Mouse (Mus musculus) embryonic facial prominence, embryonic 13.5 days (tissue): ENCODE results near the gene Card10. TPM values are rescaled to one million over a fixed set of nuclear protein-coding genes. Genes with fewer than 3 reads are reported as not detected.

ENCODE experiments used
- ATAC-seq: fragments of 200-750 bp; cut with Nextera tagmentation; 2 replicates; pipeline ENCODE4 v1.8.0; 2017; ENCODE audit warnings: low read depth; ENCODE audit not compliant: insufficient number of reproducible peaks, insufficient read depth, low FRiP score, low TSS enrichment
- H3K27ac ChIP-seq: fragments of 300-500 bp; sonication (generic); 2 replicates; pipeline ENCODE4 v1.5.1; 2015; ENCODE audit warnings: moderate library complexity, mild to moderate bottlenecking, inconsistent platforms
- H3K27me3 ChIP-seq: fragments of 300-500 bp; sonication (generic); 2 replicates; pipeline ENCODE4 v1.6.1; 2015; ENCODE audit warnings: mild to moderate bottlenecking, inconsistent platforms
- H3K36me3 ChIP-seq: fragments of 300-500 bp; sonication (generic); 2 replicates; pipeline ENCODE4 v1.6.1; 2015; ENCODE audit warnings: mild to moderate bottlenecking, inconsistent platforms
- H3K4me1 ChIP-seq: fragments of 300-500 bp; sonication (generic); 2 replicates; pipeline ENCODE4 v1.6.1; 2015; ENCODE audit warnings: inconsistent platforms
- H3K4me2 ChIP-seq: fragments of 300-500 bp; sonication (generic); 2 replicates; pipeline ENCODE4 v1.6.1; 2015; ENCODE audit warnings: moderate library complexity, mild to moderate bottlenecking, inconsistent platforms
- H3K4me3 ChIP-seq: fragments of 300-500 bp; sonication (generic); 2 replicates; pipeline ENCODE4 v1.5.1; 2015; ENCODE audit warnings: mild to moderate bottlenecking, inconsistent platforms
- H3K9ac ChIP-seq: fragments of 300-500 bp; sonication (generic); 2 replicates; pipeline ENCODE4 v1.6.1; 2015; ENCODE audit warnings: mild to moderate bottlenecking, inconsistent platforms
- H3K9me3 ChIP-seq: fragments of 300-500 bp; sonication (generic); 2 replicates; pipeline ENCODE4 v1.6.1; 2016; ENCODE audit warnings: inconsistent platforms
- WGBS: fragments of 180-500 bp; shearing (Covaris S2); methylation state at CpG from one replicate; pipeline ENCODE4 v1.1.7; 2015; ENCODE audit warnings: mixed read lengths; 5-methylcytosine and 5-hydroxymethylcytosine counted together
- polyA plus RNA-seq: library from polyadenylated mRNA; unstranded; fragments of >200 nt; fragmentation: Nextera tagmentation; extraction: Ambion mirVana; gene quantifications from 2 replicates; pipeline ENCODE4 v1.2.1, GENCODE M21; 2015

The Card10 gene
- polyA plus RNA-seq, 1 experiment from 2014 or later: 3.2 TPM

DNA sequence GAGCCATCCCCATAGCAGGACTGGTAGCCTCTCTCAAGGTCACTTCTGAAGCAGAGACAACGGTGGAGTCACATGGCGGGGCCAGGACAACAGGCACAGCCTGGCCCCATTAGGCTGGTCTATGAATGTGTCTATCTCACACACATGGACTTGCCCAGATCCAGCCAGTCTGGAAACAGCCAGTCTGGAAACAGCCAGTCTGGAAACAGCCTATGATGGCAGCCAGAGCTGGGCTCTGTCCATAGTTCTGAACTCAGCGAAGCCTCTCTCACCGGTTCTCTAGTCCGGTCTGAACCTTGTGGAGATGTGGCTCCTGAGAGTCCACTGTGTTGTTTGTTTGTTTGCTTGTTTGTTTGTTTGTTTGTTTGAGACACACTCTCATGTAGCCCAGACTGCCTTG lies 53.0 kb downstream of the Card10 start:
- Histone ChIP-seq H3K9me3 (no peaks in the 10 kb centered on the region), H3K4me3 (no peak overlapping the region), H3K36me3 (no peaks in the 10 kb centered on the region), H3K27me3 (no peaks in the 10 kb centered on the region), H3K4me2 (no peak overlapping the region), H3K9ac (no peak overlapping the region), H3K27ac (no peak overlapping the region), H3K4me1 (no peaks in the 10 kb centered on the region)
- 41% methylated on average over 5 of the region's 5 CpGs for WGBS
- no peak for ATAC-seq

DNA sequence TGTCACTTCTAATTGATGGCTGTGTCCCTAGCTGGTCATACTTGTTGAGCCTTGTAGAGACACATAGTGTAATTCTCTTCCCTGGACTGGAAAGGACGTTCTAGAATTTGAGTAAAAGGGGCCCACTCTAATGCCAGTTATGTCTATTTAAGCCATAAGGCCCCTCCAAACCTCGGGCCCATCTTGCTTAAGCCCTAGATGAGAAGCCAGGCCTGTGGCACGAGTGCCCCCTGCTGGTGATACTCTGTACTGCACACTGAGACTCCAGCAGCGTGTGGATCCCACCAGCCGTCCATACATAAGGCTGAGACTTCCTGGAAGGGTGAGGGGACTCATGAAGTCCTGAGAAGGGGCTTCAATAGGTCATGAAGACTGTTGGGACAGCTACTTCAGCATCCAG lies 58.6 kb downstream of the Card10 start:
- Histone ChIP-seq H3K4me2 (no peak overlapping the region), H3K27me3 (0 out of 2 replicates have a peak, but pooled peaks cover 6% of the 10 kb centered on the region), H3K36me3 (no peaks in the 10 kb centered on the region), H3K9ac (no peak overlapping the region), H3K27ac (no peak overlapping the region), H3K4me1 (no peaks in the 10 kb centered on the region), H3K9me3 (no peaks in the 10 kb centered on the region), H3K4me3 (no peak overlapping the region)
- no peak for ATAC-seq
- WGBS: 3% methylated on average over 5 of the region's 5 CpGs

DNA sequence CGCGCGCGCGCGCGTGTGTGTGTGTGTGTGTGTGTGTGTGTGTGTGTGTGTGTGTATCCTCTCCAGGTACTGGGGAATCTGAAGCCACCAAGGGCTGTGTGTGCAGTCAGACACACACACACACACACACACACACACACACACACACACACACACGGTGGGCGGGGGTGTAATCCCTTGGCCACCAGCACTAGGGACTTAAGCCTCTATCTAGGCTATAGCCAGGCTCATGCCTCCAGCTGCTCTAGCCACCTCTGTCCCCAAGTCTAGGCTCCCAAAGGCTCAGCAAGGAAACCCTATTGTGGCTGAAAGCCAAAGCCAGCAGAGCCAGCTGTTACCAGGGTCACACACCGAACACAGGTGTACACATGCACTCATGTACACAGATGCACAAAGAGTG lies 60.0 kb downstream of the Card10 start:
- H3K27ac ChIP-seq: no peak overlapping the region
- no peaks in the 10 kb centered on the region for H3K36me3 ChIP-seq
- H3K4me2 ChIP-seq: no peak overlapping the region
- H3K9ac ChIP-seq: no peak overlapping the region
- H3K9me3 ChIP-seq: no peaks in the 10 kb centered on the region
- WGBS: 96% methylated on average over 1 of the region's 10 CpGs
- H3K4me1 ChIP-seq: no peaks in the 10 kb centered on the region
- H3K4me3 ChIP-seq: no peak overlapping the region
- ATAC-seq: no peak
- H3K27me3 ChIP-seq: peaks cover 6% of the 10 kb centered on the region; the same call in 1 of the 2 replicates

DNA sequence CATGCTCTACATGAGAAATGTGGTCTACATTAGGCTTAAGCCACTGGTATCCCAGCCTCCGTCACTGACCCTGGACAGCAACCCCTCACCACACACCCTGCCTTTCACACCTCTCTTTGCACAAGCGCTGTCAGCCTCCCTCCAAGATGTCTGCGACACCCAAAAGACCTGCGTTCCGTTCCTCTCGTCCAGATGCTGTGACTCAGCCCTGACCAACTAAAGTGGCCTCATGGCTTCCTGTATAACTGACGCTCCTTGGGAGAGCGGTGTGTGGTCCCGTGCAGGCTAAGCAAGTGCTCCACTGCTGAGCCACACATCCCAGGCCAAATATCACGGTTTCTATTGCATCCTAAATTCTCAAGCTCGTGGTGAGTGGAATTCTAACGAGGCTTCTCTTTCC lies 62.2 kb downstream of the Card10 start:
- H3K4me3 ChIP-seq: no peak overlapping the region
- no peaks in the 10 kb centered on the region for H3K9me3 ChIP-seq
- WGBS: 67% methylated on average over 12 of the region's 12 CpGs
- H3K36me3 ChIP-seq: no peaks in the 10 kb centered on the region
- no peak overlapping the region for H3K9ac ChIP-seq
- ATAC-seq: no peak
- peaks cover 6% of the 10 kb centered on the region for H3K4me1 ChIP-seq
- no peak overlapping the region for H3K27ac ChIP-seq
- peaks cover 18% of the 10 kb centered on the region for H3K27me3 ChIP-seq
- no peak overlapping the region for H3K4me2 ChIP-seq

DNA sequence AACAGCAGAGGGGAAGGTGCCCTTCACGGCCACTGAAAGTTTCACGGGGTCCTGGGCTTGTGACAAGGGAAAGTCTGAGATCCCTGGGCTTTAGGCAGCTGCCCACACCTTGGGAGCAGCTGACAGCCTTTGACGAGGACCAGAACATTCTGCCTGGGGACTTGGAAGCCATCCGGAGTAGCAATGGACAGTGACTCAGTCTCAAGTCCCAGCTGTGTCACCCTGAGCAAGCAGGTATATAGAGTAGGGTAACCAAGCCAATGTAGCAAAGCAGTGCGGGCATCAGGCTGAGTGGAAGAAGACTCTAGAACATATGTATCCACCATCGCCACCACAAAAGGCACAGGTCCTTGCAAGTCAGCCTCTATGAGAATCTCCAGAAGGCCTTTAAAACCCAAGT lies 65.7 kb downstream of the Card10 start:
- ATAC-seq: no peak
- H3K27ac ChIP-seq: no peak overlapping the region
- no peak overlapping the region for H3K4me2 ChIP-seq
- H3K4me1 ChIP-seq: peaks cover 10% of the 10 kb centered on the region
- no peaks in the 10 kb centered on the region for H3K9me3 ChIP-seq
- H3K36me3 ChIP-seq: no peaks in the 10 kb centered on the region
- WGBS: 64% methylated on average over 6 of the region's 6 CpGs
- no peak overlapping the region for H3K4me3 ChIP-seq
- H3K27me3 ChIP-seq: peaks cover 29% of the 10 kb centered on the region
- H3K9ac ChIP-seq: no peak overlapping the region

DNA sequence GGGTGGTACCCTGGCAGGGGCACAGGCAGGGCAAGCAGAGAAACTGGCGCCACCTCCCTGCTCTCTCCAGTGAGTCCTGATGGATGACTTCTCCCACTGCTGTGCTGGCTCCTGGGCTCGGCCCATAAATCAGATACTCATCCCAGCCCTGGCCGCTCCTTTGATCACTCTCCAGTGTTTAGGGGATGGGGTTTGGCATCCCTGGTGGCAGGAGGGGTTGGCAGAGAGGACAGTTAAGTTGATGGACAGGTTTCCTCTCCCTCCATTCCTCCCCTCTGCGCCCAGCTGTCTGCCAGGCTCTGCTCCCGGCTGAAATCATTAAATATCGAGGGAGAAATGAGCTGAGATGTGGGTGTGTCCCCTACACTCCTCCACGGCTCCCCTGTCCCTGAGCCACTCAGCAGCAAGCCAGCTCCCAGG lies 66.2 kb downstream of the Card10 start:
- Histone ChIP-seq H3K4me3 (no peak overlapping the region), H3K4me1 (peaks cover 10% of the 10 kb centered on the region), H3K9me3 (no peaks in the 10 kb centered on the region), H3K36me3 (no peaks in the 10 kb centered on the region), H3K4me2 (no peak overlapping the region), H3K27ac (no peak overlapping the region), H3K9ac (no peak overlapping the region), H3K27me3 (peaks cover 25% of the 10 kb centered on the region)
- WGBS: 39% methylated on average over 7 of the region's 7 CpGs
- no peak for ATAC-seq

DNA sequence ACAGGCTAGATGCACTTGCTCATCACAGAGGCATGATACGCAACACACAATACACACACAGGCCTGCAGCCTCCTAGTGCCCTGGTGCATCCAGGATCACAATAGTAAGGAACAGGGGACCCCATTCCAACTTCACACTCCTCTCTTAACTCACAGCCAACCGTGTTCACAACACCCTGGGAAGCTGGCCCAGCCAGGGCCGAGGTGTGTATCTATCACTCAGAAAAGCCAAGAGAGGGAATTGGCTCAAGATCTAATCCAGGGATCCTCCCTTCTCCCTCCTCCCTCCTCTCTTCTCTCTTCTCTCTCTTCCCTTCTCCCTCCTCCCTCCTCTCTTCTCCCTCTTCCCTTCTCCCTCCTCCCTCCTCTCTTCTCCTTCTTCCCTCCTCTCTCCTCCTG lies 66.7 kb downstream of the Card10 start:
- Histone ChIP-seq H3K4me1 (peaks cover 10% of the 10 kb centered on the region), H3K4me2 (no peak overlapping the region), H3K27me3 (peaks cover 24% of the 10 kb centered on the region), H3K27ac (no peak overlapping the region), H3K9ac (no peak overlapping the region), H3K4me3 (no peak overlapping the region), H3K9me3 (no peaks in the 10 kb centered on the region), H3K36me3 (no peaks in the 10 kb centered on the region)
- WGBS: 68% methylated on average over 3 of the region's 3 CpGs
- ATAC-seq: no peak

DNA sequence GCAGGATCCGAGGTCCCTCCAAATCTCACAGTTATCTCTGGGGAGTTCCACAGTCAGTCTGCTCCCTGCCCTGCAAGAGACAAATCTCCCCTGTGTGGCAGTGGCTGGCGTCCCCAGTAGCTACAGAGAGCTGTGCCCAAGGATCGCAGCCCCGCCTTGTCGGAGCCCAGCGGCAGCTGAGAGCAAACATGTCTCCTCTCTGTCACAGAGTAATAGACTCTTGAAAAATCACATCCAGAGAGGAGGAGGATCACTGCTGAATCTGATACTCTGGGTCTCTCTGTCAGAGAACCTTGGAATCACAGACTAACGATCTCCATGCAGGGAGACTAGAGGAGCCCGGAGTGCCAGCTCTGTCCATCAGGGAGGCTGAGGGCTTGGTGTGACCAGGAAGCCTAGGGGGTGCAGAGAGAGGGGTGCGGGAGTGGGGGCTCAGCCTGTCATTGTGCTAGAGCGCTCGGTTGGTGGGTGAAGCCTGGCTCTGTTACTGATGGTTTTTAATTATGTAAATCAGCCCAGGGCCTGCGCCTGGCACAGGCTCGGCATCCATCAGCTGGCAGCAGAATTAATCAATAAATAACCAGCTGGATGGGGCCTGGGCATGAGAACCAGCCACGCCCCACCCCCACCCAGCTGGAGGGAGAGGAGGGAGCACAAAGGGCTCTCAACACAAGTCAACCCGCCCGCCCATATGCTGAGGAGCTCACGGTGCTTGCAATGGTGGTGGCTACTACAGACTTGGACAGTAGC lies 67.2 kb downstream of the Card10 start:
- WGBS: 36% methylated on average over 17 of the region's 17 CpGs
- Histone ChIP-seq H3K4me3 (no peak overlapping the region), H3K27ac (no peak overlapping the region), H3K9me3 (no peaks in the 10 kb centered on the region), H3K4me2 (no peak overlapping the region), H3K36me3 (no peaks in the 10 kb centered on the region), H3K27me3 (peaks cover 24% of the 10 kb centered on the region), H3K4me1 (peaks cover 10% of the 10 kb centered on the region), H3K9ac (0 out of 2 replicates have a peak overlapping the region, but pooled peaks have one; percentile 21)
- no peak for ATAC-seq

DNA sequence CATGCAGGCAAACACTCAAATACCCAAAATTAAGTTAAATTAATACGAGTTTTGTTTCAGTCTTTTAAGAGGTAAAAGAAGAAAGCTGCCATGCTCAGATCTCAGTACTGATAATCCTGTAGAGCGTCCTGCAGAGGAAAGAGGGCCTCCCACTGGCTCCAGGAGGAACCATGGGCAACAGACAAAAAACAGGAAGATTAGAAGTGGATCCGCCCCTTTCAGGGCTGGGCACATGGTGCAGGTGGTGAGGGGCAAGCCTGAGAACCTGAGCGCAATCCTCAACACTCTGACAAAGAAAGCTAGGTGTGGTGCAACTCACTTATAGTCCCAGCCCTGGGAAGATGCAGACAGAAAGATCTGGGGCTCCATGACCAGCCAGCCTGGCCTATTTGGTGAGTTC lies 71.0 kb downstream of the Card10 start:
- H3K4me2 ChIP-seq: no peak overlapping the region
- H3K9me3 ChIP-seq: no peaks in the 10 kb centered on the region
- no peak overlapping the region for H3K4me3 ChIP-seq
- H3K9ac ChIP-seq: no peak overlapping the region
- peaks cover 10% of the 10 kb centered on the region for H3K4me1 ChIP-seq
- H3K27me3 ChIP-seq: peaks cover 23% of the 10 kb centered on the region
- H3K27ac ChIP-seq: no peak overlapping the region
- ATAC-seq: no peak
- WGBS: 33% methylated on average over 4 of the region's 4 CpGs
- no peaks in the 10 kb centered on the region for H3K36me3 ChIP-seq

DNA sequence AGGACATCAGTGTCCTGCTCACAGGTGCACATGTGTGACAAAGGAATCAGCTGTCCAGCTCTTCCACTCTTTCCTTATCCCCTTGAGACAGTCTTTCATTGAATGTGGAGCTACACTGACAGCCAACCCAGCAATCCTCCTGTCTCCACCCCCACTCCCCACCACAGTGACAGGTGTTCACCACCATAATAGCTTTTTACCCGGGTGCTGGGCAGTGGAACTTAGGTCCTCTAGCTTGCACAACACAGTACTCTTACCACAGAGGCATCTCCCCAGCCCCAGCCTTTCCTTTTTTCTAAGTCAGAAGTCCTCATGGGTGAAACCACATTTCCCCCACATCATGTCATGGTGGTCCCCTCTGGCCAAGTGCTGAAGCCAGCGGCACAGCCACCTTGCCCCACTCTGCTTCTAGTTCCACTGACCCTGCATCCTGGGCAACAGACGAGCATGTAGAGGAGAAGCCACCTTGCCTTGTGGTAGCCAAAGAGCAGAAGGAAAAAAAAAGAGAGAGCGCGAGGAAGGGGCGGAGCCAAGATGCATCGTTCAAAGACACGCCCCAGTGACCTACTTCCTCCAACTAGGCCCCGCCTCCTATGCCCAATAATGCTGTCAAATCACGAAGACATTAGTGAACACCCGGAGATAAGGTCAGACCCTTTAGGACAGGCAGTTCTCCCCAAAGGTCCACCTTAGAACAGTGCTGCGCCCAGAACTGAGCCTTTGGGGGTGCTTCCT lies 72.4 kb downstream of the Card10 start:
- H3K27ac ChIP-seq: no peak overlapping the region
- no peak overlapping the region for H3K4me2 ChIP-seq
- peaks cover 15% of the 10 kb centered on the region for H3K27me3 ChIP-seq
- H3K4me1 ChIP-seq: peaks cover 2% of the 10 kb centered on the region; the same call in 1 of the 2 replicates
- no peak overlapping the region for H3K9ac ChIP-seq
- H3K9me3 ChIP-seq: no peaks in the 10 kb centered on the region
- no peak overlapping the region for H3K4me3 ChIP-seq
- WGBS: 82% methylated on average over 12 of the region's 12 CpGs
- no peaks in the 10 kb centered on the region for H3K36me3 ChIP-seq
- ATAC-seq: no peak

DNA sequence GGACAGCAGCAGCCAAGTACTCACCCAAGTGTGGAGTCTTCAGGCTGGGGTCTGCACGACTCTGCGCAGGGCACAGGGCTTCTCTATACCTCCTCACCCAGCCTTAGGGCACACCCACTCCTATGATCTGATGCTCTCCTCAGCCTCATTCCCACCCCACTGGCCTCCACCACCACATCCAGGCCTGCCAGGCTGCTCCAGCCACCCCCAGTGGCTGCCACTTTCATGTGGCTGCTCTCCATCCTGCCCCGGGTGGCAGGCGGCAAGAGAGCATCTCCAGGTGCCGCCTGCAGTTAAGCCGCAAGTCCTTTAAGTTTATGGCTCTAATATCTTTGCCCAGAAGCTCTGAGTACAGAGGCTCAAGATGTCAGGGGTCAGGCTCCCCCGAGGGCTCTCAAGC lies 76.1 kb downstream of the Card10 start:
- 72% methylated on average over 7 of the region's 7 CpGs for WGBS
- no peak overlapping the region for H3K4me2 ChIP-seq
- no peaks in the 10 kb centered on the region for H3K4me1 ChIP-seq
- no peak for ATAC-seq
- no peaks in the 10 kb centered on the region for H3K36me3 ChIP-seq
- H3K9me3 ChIP-seq: no peaks in the 10 kb centered on the region
- H3K27ac ChIP-seq: no peak overlapping the region
- no peak overlapping the region for H3K9ac ChIP-seq
- H3K4me3 ChIP-seq: no peak overlapping the region
- peaks cover 22% of the 10 kb centered on the region for H3K27me3 ChIP-seq
